Mouse (Mus musculus) E14TG2a.4 (cell line): ENCODE results near the gene Bphl.

ENCODE experiments used
- CTCF ChIP-seq: conservative IDR thresholded peaks from 2 replicates; pipeline ENCODE4 v1.5.1; 2014; ENCODE audit warnings: low read length
- NANOG ChIP-seq: IDR thresholded peaks from 2 replicates; pipeline ENCODE4 v1.6.1; 2014; ENCODE audit warnings: borderline replicate concordance, low read length, mixed read lengths
- POU5F1 ChIP-seq: IDR thresholded peaks from 2 replicates; pipeline ENCODE4 v1.6.1; 2014; ENCODE audit warnings: low read length, borderline replicate concordance

GRCm38 (mm10) chr13:34053673-34054282, 16.4 kb downstream of the Bphl start:
- TF ChIP-seq CTCF (no peak), POU5F1 (no peak), NANOG (no peak)
